Mouse (Mus musculus) layer of hippocampus, postnatal 25 days (tissue): ENCODE measurements around the gene Zfp169. TPM values are rescaled to one million over a fixed set of nuclear protein-coding genes. Genes with fewer than 3 reads are reported as not detected.

Experiments
- DNase-seq, 2 experiments: peaks; one replicate each; pipeline ENCODE4 v3.0.0; 2022; ENCODE audit warnings: mixed read lengths in 2 of 2, low spot score in 1 of 2; ENCODE audit errors: extremely low spot score in 1 of 2
- total RNA-seq, 2 experiments: library from RNA; stranded (reverse); gene quantifications; 2 replicates each; pipeline ENCODE4 v1.2.3; 2021

The Zfp169 gene
- 10 to 100 TPM; 19.3 to 24.9 TPM for total RNA-seq

DNA sequence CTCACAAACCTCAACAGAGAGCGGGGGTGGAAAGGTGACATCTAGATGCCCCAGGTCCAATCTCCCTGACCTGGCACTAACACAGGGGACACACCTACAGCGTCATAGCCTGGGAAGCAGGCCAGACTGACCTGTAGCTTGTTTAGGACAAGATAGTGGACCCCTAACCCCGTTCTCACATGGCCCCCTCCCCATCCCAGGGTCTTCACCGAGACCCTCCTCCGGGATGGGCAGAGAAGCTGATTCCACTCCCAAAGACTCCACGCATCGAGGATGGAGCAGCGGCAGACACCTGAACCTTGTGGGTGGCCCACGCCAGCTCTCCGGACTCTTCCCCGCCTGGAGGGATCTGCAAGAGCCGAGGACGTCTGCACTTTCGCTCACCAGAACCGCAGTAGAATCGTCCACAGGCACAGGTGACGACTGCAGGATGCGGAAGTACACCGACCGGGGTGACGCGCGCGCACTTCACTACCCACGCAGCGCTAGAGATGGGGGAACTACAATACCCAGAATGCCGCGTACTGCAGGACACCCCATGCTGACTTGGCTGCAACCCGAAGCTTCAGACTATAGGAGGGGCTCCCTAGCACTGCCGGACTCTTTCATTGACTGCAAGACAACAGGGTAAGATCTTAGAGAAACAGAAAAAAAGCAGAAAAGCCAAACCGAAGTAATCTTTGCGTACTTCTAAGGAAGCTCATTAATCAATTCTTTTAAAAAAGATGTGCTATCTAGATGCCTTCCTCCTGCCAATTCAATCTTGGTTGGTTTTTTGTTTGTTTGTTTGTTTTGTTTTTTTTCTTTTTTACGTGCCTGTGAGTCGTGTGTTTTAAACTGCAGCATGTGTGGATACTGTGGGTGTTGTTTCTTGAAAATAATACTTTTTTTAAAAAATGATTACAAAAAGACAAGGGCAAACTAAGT lies at the start of gene Zfp169, which contains the start of gene A830005F24Rik:
TSS of gene Zfp169 (minus strand) at position 449 of the 927 bp plus-strand sequence.
TSS of gene A830005F24Rik (plus strand) at position 568 of the 927 bp plus-strand sequence.
- DNase-seq, result peak; percentile 71 to 73

DNA sequence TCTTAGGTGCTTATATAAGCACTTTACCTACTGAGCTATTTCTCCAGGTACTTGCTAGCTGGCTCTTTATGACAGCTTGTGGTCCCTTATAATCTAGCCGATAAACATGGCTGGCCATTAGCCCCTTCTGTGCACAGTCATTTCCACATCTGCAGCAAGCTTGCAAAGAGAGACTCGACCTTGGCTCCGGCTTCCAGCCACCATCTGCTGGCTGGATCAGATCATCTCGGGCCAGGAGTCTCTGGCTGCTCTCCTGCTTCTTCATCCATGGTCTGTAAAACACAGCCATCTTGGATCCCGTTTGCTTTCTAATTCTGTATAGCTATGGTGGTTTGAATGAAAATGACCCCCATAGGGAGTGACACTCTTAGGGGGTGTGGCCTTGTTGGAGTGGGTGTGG lies 49.1 kb upstream of the Zfp169 start:
- DNase-seq, result no peak

GRCm38 (mm10) chr13:48561481-48561880 lies 48.2 kb upstream of the Zfp169 start:
- DNase-seq, result no peak

DNA sequence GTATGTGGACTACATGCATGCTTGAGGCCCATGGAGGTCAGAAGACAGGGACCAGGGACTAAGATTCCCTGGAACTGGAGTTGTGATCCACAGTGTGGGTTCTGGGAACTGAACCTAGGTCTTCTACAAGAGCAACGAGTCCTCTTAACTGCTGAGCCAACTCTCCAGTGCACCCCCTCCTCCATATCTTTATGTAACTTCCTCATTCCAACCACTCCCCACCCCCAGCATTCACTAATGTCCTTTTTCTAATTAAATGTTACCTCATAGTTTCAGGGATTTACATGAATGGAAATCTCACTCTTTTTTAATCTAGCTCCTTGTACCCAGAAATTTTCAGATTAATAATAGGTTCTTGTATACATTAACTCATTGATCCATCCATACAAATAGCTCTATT lies 42.7 kb upstream of the Zfp169 start:
- no peak for DNase-seq

GRCm38 (mm10) chr13:48554552-48554951 lies 41.3 kb upstream of the Zfp169 start:
- DNase-seq, result no peak

DNA sequence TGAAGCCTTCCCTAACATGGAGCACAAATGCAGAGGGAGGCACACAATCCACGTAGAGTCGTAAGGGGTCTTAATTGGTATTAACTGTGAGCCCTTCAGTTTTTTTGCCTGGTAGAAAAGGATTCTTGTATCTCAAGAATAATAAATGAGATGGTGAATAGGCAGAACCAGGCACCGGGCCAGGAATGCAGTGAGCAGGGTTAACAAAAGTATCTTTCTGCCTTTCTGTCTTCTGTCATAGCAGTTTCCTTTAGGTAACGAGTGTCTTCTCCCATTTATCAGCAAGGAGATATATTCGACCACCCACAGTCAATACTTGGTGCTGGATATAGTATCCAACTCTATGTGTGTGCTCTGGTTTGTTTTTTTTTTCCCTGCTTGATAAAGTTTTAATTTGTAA lies 40.3 kb upstream of the Zfp169 start:
- DNase-seq, result no peak

DNA sequence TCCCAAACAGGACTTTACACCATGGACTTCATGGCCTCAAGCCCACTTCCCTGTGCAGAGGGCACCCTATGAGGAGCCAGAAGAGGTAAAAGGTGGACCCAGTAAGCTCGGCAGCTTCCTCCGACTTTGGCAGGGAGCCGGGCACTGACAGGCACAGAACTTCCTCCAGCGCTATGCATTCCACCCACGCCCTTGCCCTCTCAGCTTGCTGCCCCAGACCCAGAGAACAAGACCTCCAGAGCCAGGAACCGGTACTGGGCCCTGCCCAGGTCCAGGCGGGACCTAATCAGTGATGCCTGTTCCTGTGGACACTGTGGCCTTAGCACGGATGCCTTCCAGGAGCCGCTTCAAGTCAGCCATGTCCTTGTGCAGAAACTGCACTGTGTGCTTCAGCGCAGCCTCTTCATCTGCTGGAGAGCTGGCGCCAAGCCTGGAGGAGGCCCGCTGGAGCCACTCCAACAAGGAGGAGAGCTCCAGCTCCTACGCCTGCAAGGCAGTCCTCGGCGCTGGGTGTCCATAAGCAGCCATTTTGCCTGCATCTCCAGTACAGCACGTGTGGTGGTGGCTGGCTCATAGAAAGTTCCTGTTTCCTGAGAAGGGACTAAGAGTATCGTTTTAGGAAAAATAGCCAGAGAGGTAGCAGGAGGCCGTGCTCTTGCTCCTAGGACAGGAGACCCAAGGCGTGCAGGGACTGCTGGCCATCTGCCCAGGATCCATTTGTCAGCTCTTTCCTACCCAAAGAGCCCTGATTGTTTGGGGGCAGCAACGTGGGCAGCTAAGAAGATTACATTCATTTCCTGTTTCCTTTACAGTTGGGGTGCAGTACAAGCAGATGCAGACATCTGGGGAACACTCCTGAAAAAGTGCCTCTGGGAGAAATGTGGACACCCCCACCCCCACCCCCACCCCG lies 39.2 kb upstream of the Zfp169 start:
- peak; percentile 75 to 84 for DNase-seq

DNA sequence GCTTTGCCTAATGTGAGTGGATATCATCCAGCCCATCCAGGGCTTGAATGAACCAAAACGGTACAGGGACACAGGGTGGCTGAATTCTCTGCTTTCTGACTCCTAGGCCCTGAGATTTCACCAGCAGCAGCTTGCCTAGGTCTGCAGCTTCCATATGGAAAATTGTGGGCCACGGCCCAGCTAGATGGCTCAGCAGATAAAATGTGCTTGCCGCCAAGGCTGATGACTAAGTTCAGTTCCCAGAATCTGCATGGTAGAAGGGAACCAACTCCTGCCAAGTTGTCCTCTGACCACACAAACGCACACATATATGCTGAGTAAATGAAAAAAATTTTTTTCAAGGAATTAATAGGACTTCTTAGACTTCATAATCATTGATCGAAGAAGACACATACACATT lies 35.0 kb upstream of the Zfp169 start:
- no peak for DNase-seq

GRCm38 (mm10) chr13:48547623-48548022 lies 34.4 kb upstream of the Zfp169 start:
- DNase-seq, result no peak

DNA sequence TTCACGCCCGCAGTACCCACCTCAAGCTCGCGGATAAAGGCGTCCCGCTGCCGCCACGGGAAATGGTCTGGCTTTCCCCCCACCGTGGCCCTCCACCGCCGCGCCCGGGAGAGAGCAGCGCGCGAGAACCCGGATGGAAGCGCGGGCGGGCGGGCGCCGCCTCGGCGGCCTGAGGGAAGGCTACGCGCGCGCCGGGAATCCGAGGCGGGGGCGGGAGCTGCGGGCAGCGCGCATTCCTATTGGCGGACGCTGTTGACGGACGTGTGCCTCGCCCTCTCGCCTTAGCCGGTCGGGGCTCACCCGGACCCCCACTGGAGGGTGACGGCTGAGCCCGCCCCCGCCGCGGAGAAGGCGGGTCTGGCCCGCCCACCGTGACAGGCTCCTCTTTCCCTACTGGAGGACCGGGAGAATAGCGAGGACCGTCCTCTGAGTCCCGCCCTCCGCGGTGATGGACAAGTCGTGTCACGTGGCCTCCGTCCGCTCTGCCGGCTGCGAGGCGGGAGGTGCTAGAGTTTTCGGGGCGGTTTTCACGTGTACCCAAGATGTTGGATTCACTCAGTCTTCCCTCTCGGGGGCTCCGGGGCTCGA lies 33.2 kb upstream of the Zfp169 start:
- DNase-seq, result peak; percentile 98 to 100

- peak; percentile 85 to 91 for DNase-seq
Measured at GRCm38 (mm10) chr13:48545476-48546281, 32.4 kb upstream of the Zfp169 start.

DNA sequence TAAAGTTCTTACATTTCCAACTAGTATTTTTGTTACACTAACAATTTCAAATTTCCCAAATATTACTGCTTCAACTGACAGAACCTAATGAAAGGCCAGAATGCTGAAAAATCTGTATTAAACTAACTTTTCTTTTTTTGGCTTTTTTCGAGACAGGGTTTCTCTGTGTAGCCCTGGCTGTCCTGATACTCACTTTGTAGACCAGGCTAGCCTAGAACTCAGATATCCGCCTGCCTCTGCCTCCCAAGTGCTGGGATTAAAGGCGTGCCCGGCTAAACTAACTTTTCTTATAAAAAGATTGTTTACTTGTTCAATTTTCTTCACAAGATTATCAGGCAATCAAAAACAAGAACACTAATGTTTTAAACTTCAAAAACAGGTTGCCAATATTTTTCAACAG lies 31.6 kb upstream of the Zfp169 start:
- no peak for DNase-seq

DNA sequence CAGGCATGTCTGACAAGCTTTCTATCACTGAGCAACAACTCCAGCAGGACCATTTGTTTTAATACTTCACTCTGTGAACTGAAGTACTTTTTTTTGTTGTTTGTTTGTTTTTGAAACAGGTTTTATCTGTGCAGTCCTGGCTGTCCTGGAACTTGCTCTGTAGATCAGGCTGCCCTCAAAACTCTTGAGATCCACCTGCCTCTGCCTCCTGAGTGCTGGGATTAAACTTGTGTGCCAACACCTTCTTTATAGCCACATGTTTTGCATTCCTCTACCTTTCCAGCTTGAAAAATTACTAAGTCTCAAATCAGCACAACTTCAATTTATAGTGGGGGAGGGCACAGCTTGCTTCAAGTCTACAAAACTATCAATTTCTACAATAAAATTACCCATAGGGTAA lies 31.1 kb upstream of the Zfp169 start:
- DNase-seq, result no peak

DNA sequence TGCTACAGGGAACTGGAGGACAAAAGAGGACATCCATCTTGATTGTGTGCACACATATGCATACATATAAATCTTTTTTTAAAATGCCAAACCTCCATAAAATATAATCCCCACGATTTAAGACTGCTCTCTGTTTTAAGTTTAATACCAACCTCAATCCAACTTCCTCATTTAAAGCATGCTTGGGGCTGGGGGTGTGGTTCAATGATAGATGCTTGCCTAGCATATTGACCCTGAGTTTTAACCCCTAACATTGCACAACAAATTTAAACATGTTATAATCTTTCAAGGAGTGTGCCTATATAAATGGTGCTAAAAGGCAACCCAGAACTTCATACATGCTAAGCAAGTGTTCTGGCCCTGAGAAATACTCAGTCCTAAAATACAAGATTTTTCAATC lies 27.2 kb upstream of the Zfp169 start:
- no peak for DNase-seq

DNA sequence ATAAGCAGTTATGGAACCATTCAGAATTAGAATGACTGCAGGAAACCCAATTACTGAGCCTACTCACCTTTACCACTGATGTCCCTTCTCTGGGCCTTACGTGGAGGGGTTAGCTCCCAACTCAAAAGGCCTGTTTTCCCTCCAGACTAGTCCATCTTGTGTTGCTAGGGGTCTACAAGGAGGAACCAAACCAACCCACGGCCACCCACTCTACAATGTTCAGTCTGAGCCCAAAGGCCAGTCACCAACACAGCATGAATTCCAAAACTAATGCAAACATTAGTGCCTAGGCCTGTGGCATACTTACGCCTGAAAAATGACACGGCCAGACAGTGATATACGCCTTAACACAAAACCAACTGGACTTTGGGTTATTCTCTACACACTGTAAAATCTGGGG lies 20.2 kb upstream of the Zfp169 start:
- no peak for DNase-seq

DNA sequence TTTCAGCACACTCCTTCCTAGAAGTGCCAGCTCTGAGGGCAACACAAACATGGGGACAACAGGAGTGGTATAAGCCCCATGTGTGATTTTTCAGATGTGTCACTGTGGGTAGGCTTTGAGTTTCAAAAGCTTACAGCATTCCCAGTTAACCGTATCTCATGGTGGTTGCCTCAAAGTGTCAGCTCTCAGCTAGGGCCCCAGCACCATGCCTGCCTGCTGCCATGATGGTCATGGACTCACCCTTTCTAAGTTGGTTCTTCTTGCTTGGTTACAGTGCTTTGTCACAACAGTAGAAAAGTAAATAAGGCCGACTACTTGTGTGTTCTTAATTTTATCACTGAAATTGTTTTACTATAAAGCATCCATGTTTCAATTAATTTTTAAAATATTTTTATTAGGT lies 18.2 kb upstream of the Zfp169 start:
- no peak for DNase-seq

GRCm38 (mm10) chr13:48530685-48531084 lies 17.4 kb upstream of the Zfp169 start:
- no peak for DNase-seq

- DNase-seq, result no peak
Measured at GRCm38 (mm10) chr13:48529028-48529427, 15.8 kb upstream of the Zfp169 start.

GRCm38 (mm10) chr13:48528123-48528871 lies 15.0 kb upstream of the Zfp169 start:
- DNase-seq, result peak in 1 of 2 experiments; percentile 31
